Mouse (Mus musculus) lung, embryonic 15.5 days (tissue): ENCODE results near the gene Scgb3a1. TPM values are rescaled to one million over a fixed set of nuclear protein-coding genes. Genes with fewer than 3 reads are reported as not detected.

ENCODE experiments used
- ATAC-seq: fragments of 200-750 bp; cut with Nextera tagmentation; 2 replicates; pipeline ENCODE4 v1.8.0; 2017; ENCODE audit warnings: moderate number of reproducible peaks, borderline replicate concordance; ENCODE audit not compliant: low FRiP score, low TSS enrichment; ENCODE audit errors: extremely low read depth
- H3K27ac ChIP-seq: fragments of 300-500 bp; sonication (generic); 2 replicates; pipeline ENCODE4 v1.5.1; 2015; ENCODE audit warnings: moderate library complexity, mild to moderate bottlenecking, inconsistent platforms
- H3K27me3 ChIP-seq: fragments of 300-500 bp; sonication (generic); 2 replicates; pipeline ENCODE4 v1.6.1; 2015; ENCODE audit warnings: inconsistent platforms
- H3K36me3 ChIP-seq: fragments of 300-500 bp; sonication (generic); 2 replicates; pipeline ENCODE4 v1.6.1; 2015; ENCODE audit warnings: inconsistent platforms
- H3K4me1 ChIP-seq: fragments of 300-500 bp; sonication (generic); 2 replicates; pipeline ENCODE4 v1.6.1; 2015; ENCODE audit warnings: inconsistent platforms
- H3K4me2 ChIP-seq: fragments of 300-500 bp; sonication (generic); 2 replicates; pipeline ENCODE4 v1.6.1; 2015; ENCODE audit warnings: inconsistent platforms, mild to moderate bottlenecking, moderate library complexity
- H3K4me3 ChIP-seq: fragments of 300-500 bp; sonication (generic); 2 replicates; pipeline ENCODE4 v1.5.1; 2015; ENCODE audit warnings: mild to moderate bottlenecking, inconsistent platforms
- H3K9ac ChIP-seq: fragments of 300-500 bp; sonication (generic); 2 replicates; pipeline ENCODE4 v1.6.1; 2015; ENCODE audit warnings: inconsistent platforms
- H3K9me3 ChIP-seq: fragments of 300-500 bp; sonication (generic); 2 replicates; pipeline ENCODE4 v1.6.1; 2016; ENCODE audit warnings: inconsistent platforms
- WGBS: fragments of 180-500 bp; shearing (Covaris S2); methylation state at CpG from one replicate; pipeline ENCODE4 v1.1.7; 2015; 5-methylcytosine and 5-hydroxymethylcytosine counted together
- polyA plus RNA-seq: library from polyadenylated mRNA; unstranded; fragments of >200 nt; fragmentation: Nextera tagmentation; extraction: Ambion mirVana; gene quantifications from 2 replicates; pipeline ENCODE4 v1.2.1, GENCODE M21; 2015

Scgb3a1 gene
- polyA plus RNA-seq, 1 experiment from 2014 or later = 0.81 TPM

GRCm38 (mm10) chr11:49662292-49662780 lies 1.1 kb upstream of the Scgb3a1 start:
- no peak for ATAC-seq
- H3K9ac ChIP-seq = no peak overlapping the region
- H3K4me1 ChIP-seq = peaks cover 18% of the 10 kb centered on the region; the same call in 1 of the 2 replicates
- no peaks in the 10 kb centered on the region for H3K27me3 ChIP-seq
- no peak overlapping the region for H3K27ac ChIP-seq
- WGBS = 49% methylated on average over 15 of the region's 15 CpGs
- H3K36me3 ChIP-seq = no peaks in the 10 kb centered on the region
- no peak overlapping the region for H3K4me2 ChIP-seq
- H3K4me3 ChIP-seq = no peak overlapping the region
- no peaks in the 10 kb centered on the region for H3K9me3 ChIP-seq

GRCm38 (mm10) chr11:49664262-49665140 lies 1.1 kb downstream of the Scgb3a1 start:
- 0 out of 2 replicates have a peak, but pooled peaks cover under 1% of the 10 kb centered on the region for H3K4me1 ChIP-seq
- no peaks in the 10 kb centered on the region for H3K9me3 ChIP-seq
- ATAC-seq = no peak
- H3K4me2 ChIP-seq = no peak overlapping the region
- no peaks in the 10 kb centered on the region for H3K27me3 ChIP-seq
- H3K4me3 ChIP-seq = no peak overlapping the region
- WGBS = 76% methylated on average over 12 of the region's 12 CpGs
- H3K36me3 ChIP-seq = peaks cover 7% of the 10 kb centered on the region
- H3K9ac ChIP-seq = no peak overlapping the region
- H3K27ac ChIP-seq = no peak overlapping the region

GRCm38 (mm10) chr11:49665462-49665861 lies 2.1 kb downstream of the Scgb3a1 start:
- Histone ChIP-seq H3K9me3 (no peaks in the 10 kb centered on the region), H3K4me3 (no peak overlapping the region), H3K4me2 (no peak overlapping the region), H3K4me1 (no peaks in the 10 kb centered on the region), H3K27me3 (no peaks in the 10 kb centered on the region), H3K9ac (no peak overlapping the region), H3K36me3 (peaks cover 15% of the 10 kb centered on the region), H3K27ac (no peak overlapping the region)
- WGBS = 61% methylated on average over 4 of the region's 4 CpGs
- ATAC-seq = no peak

- WGBS = 78% methylated on average over 3 of the region's 3 CpGs
- H3K4me2 ChIP-seq = no peak overlapping the region
- no peak overlapping the region for H3K27ac ChIP-seq
- H3K4me3 ChIP-seq = no peak overlapping the region
- H3K9ac ChIP-seq = no peak overlapping the region
- H3K36me3 ChIP-seq = peaks cover 63% of the 10 kb centered on the region
- H3K4me1 ChIP-seq = no peaks in the 10 kb centered on the region
- ATAC-seq = no peak
- no peaks in the 10 kb centered on the region for H3K27me3 ChIP-seq
- H3K9me3 ChIP-seq = no peaks in the 10 kb centered on the region
These were observed 10.0 kb downstream of the Scgb3a1 start for GRCm38 (mm10) chr11:49673433-49673832.

GRCm38 (mm10) chr11:49684237-49684973 lies 21.0 kb downstream of the Scgb3a1 start:
- Histone ChIP-seq H3K27ac (no peak overlapping the region), H3K9ac (no peak overlapping the region), H3K36me3 (peaks cover 73% of the 10 kb centered on the region), H3K4me3 (no peak overlapping the region), H3K27me3 (no peaks in the 10 kb centered on the region), H3K4me1 (no peaks in the 10 kb centered on the region), H3K9me3 (no peaks in the 10 kb centered on the region), H3K4me2 (no peak overlapping the region)
- ATAC-seq = no peak
- WGBS = 91% methylated on average over 12 of the region's 12 CpGs

- H3K4me1 ChIP-seq = no peaks in the 10 kb centered on the region
- no peak overlapping the region for H3K9ac ChIP-seq
- 89% methylated on average over 3 of the region's 3 CpGs for WGBS
- H3K27me3 ChIP-seq = no peaks in the 10 kb centered on the region
- H3K4me2 ChIP-seq = no peak overlapping the region
- H3K4me3 ChIP-seq = no peak overlapping the region
- peaks cover 32% of the 10 kb centered on the region for H3K36me3 ChIP-seq
- H3K9me3 ChIP-seq = no peaks in the 10 kb centered on the region
- ATAC-seq = no peak
- H3K27ac ChIP-seq = no peak overlapping the region
These were observed 31.6 kb downstream of the Scgb3a1 start for GRCm38 (mm10) chr11:49695013-49695412.

- no peak overlapping the region for H3K27ac ChIP-seq
- H3K4me3 ChIP-seq = no peak overlapping the region
- no peak overlapping the region for H3K9ac ChIP-seq
- ATAC-seq = no peak
- H3K36me3 ChIP-seq = peaks cover 34% of the 10 kb centered on the region
- no peaks in the 10 kb centered on the region for H3K4me1 ChIP-seq
- H3K9me3 ChIP-seq = no peaks in the 10 kb centered on the region
- H3K4me2 ChIP-seq = no peak overlapping the region
- WGBS = 80% methylated on average over 2 of the region's 2 CpGs
- H3K27me3 ChIP-seq = no peaks in the 10 kb centered on the region
These were observed 32.3 kb downstream of the Scgb3a1 start for GRCm38 (mm10) chr11:49695695-49696094.

- Histone ChIP-seq H3K36me3 (peaks cover 41% of the 10 kb centered on the region), H3K27ac (no peak overlapping the region)
These were observed 33.1 kb downstream of the Scgb3a1 start for GRCm38 (mm10) chr11:49696472-49696871.

GRCm38 (mm10) chr11:49697779-49698178 lies 34.4 kb downstream of the Scgb3a1 start:
- Histone ChIP-seq H3K36me3 (peaks cover 48% of the 10 kb centered on the region), H3K27ac (no peak overlapping the region), H3K27me3 (no peaks in the 10 kb centered on the region), H3K4me1 (no peaks in the 10 kb centered on the region), H3K4me2 (no peak overlapping the region), H3K9ac (no peak overlapping the region), H3K9me3 (no peaks in the 10 kb centered on the region), H3K4me3 (no peak overlapping the region)
- ATAC-seq = no peak
- 88% methylated on average over 5 of the region's 5 CpGs for WGBS

More at GRCm38 (mm10) chr11:49696472-49696871, 33.1 kb downstream of the Scgb3a1 start:
- 89% methylated on average over 2 of the region's 2 CpGs for WGBS
- no peaks in the 10 kb centered on the region for H3K9me3 ChIP-seq
- no peak overlapping the region for H3K9ac ChIP-seq
- H3K4me2 ChIP-seq = no peak overlapping the region
- no peak for ATAC-seq
- H3K4me3 ChIP-seq = no peak overlapping the region
- no peaks in the 10 kb centered on the region for H3K27me3 ChIP-seq
- no peaks in the 10 kb centered on the region for H3K4me1 ChIP-seq

GRCm38 (mm10) chr11:49699079-49699478 lies 35.7 kb downstream of the Scgb3a1 start:
- Histone ChIP-seq H3K4me3 (no peak overlapping the region), H3K9me3 (no peaks in the 10 kb centered on the region), H3K36me3 (peaks cover 46% of the 10 kb centered on the region), H3K4me2 (no peak overlapping the region), H3K27ac (no peak overlapping the region), H3K4me1 (no peaks in the 10 kb centered on the region), H3K27me3 (no peaks in the 10 kb centered on the region), H3K9ac (no peak overlapping the region)
- no peak for ATAC-seq
- 93% methylated on average over 1 of the region's 1 CpGs for WGBS

GRCm38 (mm10) chr11:49702014-49702413 lies 38.6 kb downstream of the Scgb3a1 start:
- Histone ChIP-seq H3K9me3 (no peaks in the 10 kb centered on the region), H3K36me3 (peaks cover 52% of the 10 kb centered on the region), H3K9ac (no peak overlapping the region), H3K4me1 (no peaks in the 10 kb centered on the region), H3K4me3 (no peak overlapping the region), H3K4me2 (no peak overlapping the region), H3K27ac (no peak overlapping the region), H3K27me3 (no peaks in the 10 kb centered on the region)
- no peak for ATAC-seq
- WGBS = 96% methylated on average over 8 of the region's 8 CpGs

GRCm38 (mm10) chr11:49704804-49705203 lies 41.4 kb downstream of the Scgb3a1 start:
- Histone ChIP-seq H3K9ac (no peak overlapping the region), H3K27me3 (no peaks in the 10 kb centered on the region), H3K36me3 (peaks cover 46% of the 10 kb centered on the region), H3K4me1 (peaks cover 8% of the 10 kb centered on the region), H3K4me2 (no peak overlapping the region), H3K4me3 (no peak overlapping the region), H3K9me3 (no peaks in the 10 kb centered on the region), H3K27ac (no peak overlapping the region)
- WGBS = 67% methylated on average over 8 of the region's 8 CpGs
- ATAC-seq = no peak
